Mouse (Mus musculus): ENCODE measurements around the gene Egfr. TPM values are rescaled to one million over a fixed set of nuclear protein-coding genes. Genes with fewer than 3 reads are reported as not detected.

The Egfr gene
- polyA plus RNA-seq, 1 experiment from 2014 or later = 9.0 TPM

- no peak overlapping the region for H3K9ac ChIP-seq (replicated peaks)
- no peaks in the 10 kb centered on the region for H3K36me3 ChIP-seq
- no peaks in the 10 kb centered on the region for H3K9me3 ChIP-seq
- H3K4me2 ChIP-seq = no peak overlapping the region
- no peak; the same call in 1 of the 2 replicates for ATAC-seq (ENCODE audit: insufficient number of reproducible peaks, insufficient read depth, low FRiP score, low TSS enrichment, low read depth)
- H3K27me3 ChIP-seq = no peaks in the 10 kb centered on the region
- H3K27ac ChIP-seq = peak overlapping the region; percentile 77
- 66% methylated on average over 9 of the region's 9 CpGs for WGBS
- no peak overlapping the region for H3K4me3 ChIP-seq (replicated peaks)
- H3K4me1 ChIP-seq (replicated peaks) = peaks cover 40% of the 10 kb centered on the region
Observed at GRCm38 (mm10) chr11:16809161-16809967, 57.4 kb downstream of the Egfr start.

GRCm38 (mm10) chr11:16810086-16810485, 58.1 kb downstream of the Egfr start:
- 64% methylated on average over 3 of the region's 3 CpGs for WGBS
- H3K4me2 ChIP-seq = no peak overlapping the region
- peak overlapping the region; percentile 77; the same call in 1 of the 2 replicates for H3K27ac ChIP-seq
- H3K4me1 ChIP-seq (replicated peaks) = peaks cover 40% of the 10 kb centered on the region
- no peak for ATAC-seq (ENCODE audit: insufficient number of reproducible peaks, insufficient read depth, low FRiP score, low TSS enrichment, low read depth)
- no peaks in the 10 kb centered on the region for H3K9me3 ChIP-seq
- no peak overlapping the region for H3K9ac ChIP-seq (replicated peaks)
- no peak overlapping the region for H3K4me3 ChIP-seq (replicated peaks)
- no peaks in the 10 kb centered on the region for H3K27me3 ChIP-seq
- H3K36me3 ChIP-seq = no peaks in the 10 kb centered on the region

- Histone ChIP-seq H3K4me2 (no peak overlapping the region), H3K9ac (replicated peaks) (no peak overlapping the region), H3K4me3 (replicated peaks) (no peak overlapping the region), H3K27ac (no peak overlapping the region), H3K4me1 (replicated peaks) (peaks cover 37% of the 10 kb centered on the region), H3K9me3 (no peaks in the 10 kb centered on the region), H3K36me3 (no peaks in the 10 kb centered on the region), H3K27me3 (no peaks in the 10 kb centered on the region)
- no peak for ATAC-seq (ENCODE audit: insufficient number of reproducible peaks, insufficient read depth, low FRiP score, low TSS enrichment, low read depth)
Observed at GRCm38 (mm10) chr11:16813298-16813697, 61.3 kb downstream of the Egfr start.

- Histone ChIP-seq H3K9me3 (no peaks in the 10 kb centered on the region), H3K4me2 (no peak overlapping the region), H3K4me1 (replicated peaks) (peaks cover 18% of the 10 kb centered on the region; the same call in 1 of the 2 replicates), H3K9ac (replicated peaks) (no peak overlapping the region), H3K4me3 (replicated peaks) (no peak overlapping the region), H3K27ac (no peak overlapping the region), H3K36me3 (no peaks in the 10 kb centered on the region), H3K27me3 (no peaks in the 10 kb centered on the region)
- 83% methylated on average over 9 of the region's 9 CpGs for WGBS
- ATAC-seq (ENCODE audit: insufficient number of reproducible peaks, insufficient read depth, low FRiP score, low TSS enrichment, low read depth) = no peak
Observed at GRCm38 (mm10) chr11:16816414-16816813, 64.4 kb downstream of the Egfr start.

GRCm38 (mm10) chr11:16817336-16818034, 65.5 kb downstream of the Egfr start:
- H3K9ac ChIP-seq (replicated peaks) = no peak overlapping the region
- H3K4me2 ChIP-seq = no peak overlapping the region
- peaks cover 14% of the 10 kb centered on the region; the same call in 1 of the 2 replicates for H3K4me1 ChIP-seq (replicated peaks)
- no peak for ATAC-seq (ENCODE audit: insufficient number of reproducible peaks, insufficient read depth, low FRiP score, low TSS enrichment, low read depth)
- no peaks in the 10 kb centered on the region for H3K36me3 ChIP-seq
- no peak overlapping the region for H3K4me3 ChIP-seq (replicated peaks)
- no peaks in the 10 kb centered on the region for H3K9me3 ChIP-seq
- 80% methylated on average over 6 of the region's 6 CpGs for WGBS
- H3K27ac ChIP-seq = no peak overlapping the region
- no peaks in the 10 kb centered on the region for H3K27me3 ChIP-seq

- 92% methylated on average over 1 of the region's 1 CpGs for whole genome bisulfite sequencing
- Histone ChIP-seq H3K36me3 (no peaks in the 10 kb centered on the region), H3K4me2 (no peak overlapping the region), H3K9me3 (no peaks in the 10 kb centered on the region), H3K27ac (no peak overlapping the region), H3K4me3 (replicated peaks) (no peak overlapping the region), H3K4me1 (replicated peaks) (peaks cover 5% of the 10 kb centered on the region; the same call in 1 of the 2 replicates), H3K27me3 (no peaks in the 10 kb centered on the region), H3K9ac (replicated peaks) (no peak overlapping the region)
- no peak for ATAC-seq (ENCODE audit: insufficient number of reproducible peaks, insufficient read depth, low FRiP score, low TSS enrichment, low read depth)
Observed at GRCm38 (mm10) chr11:16819424-16819823, 67.4 kb downstream of the Egfr start.

GRCm38 (mm10) chr11:16820138-16820537, 68.1 kb downstream of the Egfr start:
- ATAC-seq (ENCODE audit: insufficient number of reproducible peaks, insufficient read depth, low FRiP score, low TSS enrichment, low read depth) = no peak

GRCm38 (mm10) chr11:16821668-16822254, 69.8 kb downstream of the Egfr start:
- Histone ChIP-seq H3K36me3 (no peaks in the 10 kb centered on the region), H3K27me3 (no peaks in the 10 kb centered on the region), H3K4me1 (replicated peaks) (peaks cover 5% of the 10 kb centered on the region; the same call in 1 of the 2 replicates), H3K9ac (replicated peaks) (no peak overlapping the region), H3K9me3 (no peaks in the 10 kb centered on the region), H3K4me3 (replicated peaks) (no peak overlapping the region), H3K4me2 (no peak overlapping the region), H3K27ac (no peak overlapping the region)
- 90% methylated on average over 6 of the region's 6 CpGs for WGBS
- no peak for ATAC-seq (ENCODE audit: insufficient number of reproducible peaks, insufficient read depth, low FRiP score, low TSS enrichment, low read depth)

More at GRCm38 (mm10) chr11:16820138-16820537, 68.1 kb downstream of the Egfr start:
- Histone ChIP-seq H3K27me3 (no peaks in the 10 kb centered on the region), H3K9me3 (no peaks in the 10 kb centered on the region), H3K27ac (no peak overlapping the region), H3K9ac (replicated peaks) (no peak overlapping the region), H3K4me3 (replicated peaks) (no peak overlapping the region), H3K36me3 (no peaks in the 10 kb centered on the region), H3K4me1 (replicated peaks) (peaks cover 5% of the 10 kb centered on the region; the same call in 1 of the 2 replicates), H3K4me2 (no peak overlapping the region)
- 87% methylated on average over 6 of the region's 6 CpGs for WGBS

- H3K27ac ChIP-seq = 0 out of 2 replicates have a peak overlapping the region, but pooled peaks have one; percentile 24
- no peak overlapping the region for H3K4me3 ChIP-seq (replicated peaks)
- no peaks in the 10 kb centered on the region for H3K4me1 ChIP-seq (replicated peaks)
- H3K27me3 ChIP-seq = no peaks in the 10 kb centered on the region
- H3K36me3 ChIP-seq = no peaks in the 10 kb centered on the region
- no peak overlapping the region for H3K9ac ChIP-seq (replicated peaks)
- no peaks in the 10 kb centered on the region for H3K9me3 ChIP-seq
- ATAC-seq (ENCODE audit: insufficient number of reproducible peaks, insufficient read depth, low FRiP score, low TSS enrichment, low read depth) = no peak
- H3K4me2 ChIP-seq = no peak overlapping the region
- 67% methylated on average over 4 of the region's 4 CpGs for WGBS
Observed at GRCm38 (mm10) chr11:16823830-16824545, 72.0 kb downstream of the Egfr start.

- Histone ChIP-seq H3K9me3 (no peaks in the 10 kb centered on the region), H3K4me2 (no peak overlapping the region), H3K9ac (replicated peaks) (no peak overlapping the region), H3K4me3 (replicated peaks) (no peak overlapping the region), H3K4me1 (replicated peaks) (0 out of 2 replicates have a peak, but pooled peaks cover 5% of the 10 kb centered on the region), H3K36me3 (no peaks in the 10 kb centered on the region), H3K27me3 (no peaks in the 10 kb centered on the region), H3K27ac (no peak overlapping the region)
- 94% methylated on average over 3 of the region's 3 CpGs for WGBS
- ATAC-seq (ENCODE audit: insufficient number of reproducible peaks, insufficient read depth, low FRiP score, low TSS enrichment, low read depth) = no peak
Observed at GRCm38 (mm10) chr11:16829468-16829867, 77.5 kb downstream of the Egfr start.

Data from limb, embryonic 12.5 days (tissue).